Mouse (Mus musculus): ENCODE results near the gene Nkd2. TPM values are rescaled to one million over a fixed set of nuclear protein-coding genes. Genes with fewer than 3 reads are reported as not detected.
A peak's percentile ranks its signal among the peaks of the same experiment; 100 is the strongest.

The Nkd2 gene
- polyA plus RNA-seq, 1 experiment from 2014 or later: 8.9 TPM

DNA sequence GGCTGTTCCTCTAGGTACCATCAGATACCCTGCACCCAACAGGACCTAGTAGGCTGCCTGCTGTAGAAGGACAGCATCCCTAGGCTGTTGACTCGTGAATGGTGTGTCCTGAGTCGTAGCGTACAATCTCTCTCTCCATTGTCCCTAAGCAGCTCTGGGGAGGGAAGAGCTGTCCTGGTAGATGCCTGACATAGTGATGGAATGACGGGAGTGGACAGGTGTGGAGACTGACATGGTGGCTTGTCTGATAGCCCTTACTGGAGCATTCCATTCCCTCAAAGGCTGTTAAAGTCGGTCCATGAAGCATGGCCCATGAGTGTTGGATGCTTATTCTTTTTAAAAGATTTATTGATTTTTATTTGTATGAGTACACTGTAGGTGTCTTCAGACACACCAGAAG, 42.5 kb downstream of the Nkd2 start:
- Histone ChIP-seq H3K9ac (ENCODE audit: low read depth, low read length) (no peak overlapping the region), H3K4me1 (replicated peaks; ENCODE audit: insufficient read depth, low read length) (no peaks in the 10 kb centered on the region), H3K4me2 (ENCODE audit: low read length) (no peak overlapping the region), H3K4me3 (replicated peaks; ENCODE audit: low read depth, low read length) (no peak overlapping the region), H3K9me3 (replicated peaks; ENCODE audit: low read length) (no peaks in the 10 kb centered on the region), H3K27me3 (ENCODE audit: insufficient read depth, low read length) (no peaks in the 10 kb centered on the region), H3K27ac (no peak overlapping the region), H3K36me3 (ENCODE audit: insufficient read depth, low read length) (peaks cover 45% of the 10 kb centered on the region; the same call in 1 of the 2 replicates)
- no peak for DNase-seq (ENCODE audit: low spot score)
- no peak for TF ChIP-seq CTCF (IDR thresholded peaks at IDR 0.05; ENCODE audit: low read depth)
- ATAC-seq (replicated peaks; ENCODE audit: low FRiP score, low read depth): no peak
- 91% methylated on average over 5 of the region's 5 CpGs for WGBS

DNA sequence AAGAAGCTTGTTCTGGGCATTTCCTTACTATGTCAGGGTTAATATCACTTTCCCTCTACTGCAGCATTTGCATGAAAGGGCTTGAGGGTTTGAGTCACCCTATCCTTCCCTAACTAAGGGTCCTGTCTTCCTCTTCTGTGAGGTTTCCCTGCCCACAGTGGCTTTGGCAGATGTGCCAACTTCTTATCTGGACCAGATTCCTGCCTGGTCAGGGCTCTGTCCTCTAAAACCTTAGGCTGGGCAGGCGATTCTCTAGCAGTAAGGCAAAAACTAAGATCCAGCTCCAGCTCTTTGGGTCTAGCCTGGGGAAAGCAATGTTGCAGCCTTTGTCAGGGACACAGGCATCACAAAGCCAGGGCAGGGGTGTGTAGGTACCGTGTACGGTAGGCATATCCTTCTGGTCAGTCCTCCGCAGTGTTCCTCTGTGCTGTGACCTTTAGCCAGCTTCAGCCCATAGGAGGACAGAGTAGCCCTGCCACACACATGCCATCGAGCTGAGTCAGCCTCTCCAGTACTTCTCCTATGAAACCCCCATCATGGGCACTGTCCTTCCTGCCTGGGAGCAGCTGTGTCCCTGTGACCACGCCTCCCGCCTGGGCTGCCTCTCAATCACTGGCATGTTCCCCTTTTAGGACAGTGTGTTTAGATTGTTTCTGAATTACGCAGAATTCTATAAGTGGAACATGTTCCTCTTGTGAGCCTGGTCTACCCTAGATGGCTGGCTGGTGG, 43.8 kb downstream of the Nkd2 start:
- Histone ChIP-seq H3K4me3 (replicated peaks; ENCODE audit: low read depth, low read length) (no peak overlapping the region), H3K27me3 (ENCODE audit: insufficient read depth, low read length) (no peaks in the 10 kb centered on the region), H3K4me1 (replicated peaks; ENCODE audit: insufficient read depth, low read length) (no peaks in the 10 kb centered on the region), H3K27ac (no peak overlapping the region), H3K36me3 (ENCODE audit: insufficient read depth, low read length) (peaks cover 41% of the 10 kb centered on the region), H3K4me2 (ENCODE audit: low read length) (no peak overlapping the region), H3K9me3 (replicated peaks; ENCODE audit: low read length) (no peaks in the 10 kb centered on the region), H3K9ac (ENCODE audit: low read depth, low read length) (no peak overlapping the region)
- WGBS: 83% methylated on average over 8 of the region's 8 CpGs
- ATAC-seq (replicated peaks; ENCODE audit: low FRiP score, low read depth): peak; percentile 72
- TF ChIP-seq CTCF (IDR thresholded peaks at IDR 0.05; ENCODE audit: low read depth): no peak
- DNase-seq (ENCODE audit: low spot score): peak; percentile 36

DNA sequence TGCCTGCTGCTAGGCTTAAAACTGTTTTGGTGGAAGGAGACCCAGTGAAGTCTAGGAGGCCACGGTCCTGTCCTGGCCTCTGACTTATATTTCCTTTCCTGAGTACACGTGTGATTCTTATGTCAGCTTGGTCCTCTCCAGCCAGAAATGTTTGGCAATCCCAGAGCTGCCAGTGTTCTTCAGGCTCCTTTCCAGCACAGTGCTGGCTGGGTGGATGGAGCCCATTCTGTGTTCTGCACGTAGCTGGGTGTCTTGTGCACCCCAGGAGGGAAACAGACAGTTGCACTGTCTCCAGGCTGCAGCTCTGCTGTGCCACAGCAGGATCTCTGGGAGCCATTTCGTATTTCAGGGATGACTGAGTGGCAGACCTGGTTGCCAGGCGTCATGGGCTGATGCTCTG, 48.3 kb downstream of the Nkd2 start:
- ATAC-seq (replicated peaks; ENCODE audit: low FRiP score, low read depth): no peak
- 86% methylated on average over 5 of the region's 5 CpGs for WGBS
- Histone ChIP-seq H3K4me3 (replicated peaks; ENCODE audit: low read depth, low read length) (no peak overlapping the region), H3K4me1 (replicated peaks; ENCODE audit: insufficient read depth, low read length) (no peaks in the 10 kb centered on the region), H3K9me3 (replicated peaks; ENCODE audit: low read length) (no peaks in the 10 kb centered on the region), H3K36me3 (ENCODE audit: insufficient read depth, low read length) (peaks cover 51% of the 10 kb centered on the region), H3K27me3 (ENCODE audit: insufficient read depth, low read length) (no peaks in the 10 kb centered on the region), H3K9ac (ENCODE audit: low read depth, low read length) (no peak overlapping the region), H3K4me2 (ENCODE audit: low read length) (no peak overlapping the region), H3K27ac (no peak overlapping the region)
- TF ChIP-seq CTCF (IDR thresholded peaks at IDR 0.05; ENCODE audit: low read depth): no peak
- DNase-seq (ENCODE audit: low spot score): no peak

DNA sequence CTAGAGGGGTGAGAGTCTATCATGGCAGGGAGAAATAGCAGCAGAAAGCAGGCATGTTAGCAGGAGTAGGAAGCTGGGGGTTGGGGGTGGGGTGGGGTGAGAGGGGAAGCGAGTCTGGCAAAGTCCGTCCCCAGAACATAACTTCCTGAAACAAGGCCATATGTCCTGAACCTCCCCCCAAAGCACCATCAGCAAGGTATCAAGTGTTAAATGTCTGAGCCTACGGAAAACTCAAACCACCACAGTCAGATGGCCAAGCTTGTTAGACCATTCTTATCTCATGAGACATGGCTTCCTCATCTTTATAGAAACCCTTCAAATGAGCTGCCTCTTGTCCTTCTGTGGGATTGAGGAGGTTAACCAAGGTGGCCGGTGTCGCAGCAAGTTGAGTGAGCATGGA, 54.3 kb downstream of the Nkd2 start:
- TF ChIP-seq CTCF (IDR thresholded peaks at IDR 0.05; ENCODE audit: low read depth): no peak
- H3K4me2 ChIP-seq (ENCODE audit: low read length): no peak overlapping the region
- no peak for DNase-seq (ENCODE audit: low spot score)
- H3K9ac ChIP-seq (ENCODE audit: low read depth, low read length): no peak overlapping the region
- ATAC-seq (replicated peaks; ENCODE audit: low FRiP score, low read depth): no peak
- H3K4me1 ChIP-seq (replicated peaks; ENCODE audit: insufficient read depth, low read length): no peaks in the 10 kb centered on the region
- H3K27me3 ChIP-seq (ENCODE audit: insufficient read depth, low read length): no peaks in the 10 kb centered on the region
- H3K27ac ChIP-seq: no peak overlapping the region
- H3K9me3 ChIP-seq (replicated peaks; ENCODE audit: low read length): no peaks in the 10 kb centered on the region
- H3K4me3 ChIP-seq (replicated peaks; ENCODE audit: low read depth, low read length): no peak overlapping the region
- WGBS: 80% methylated on average over 5 of the region's 5 CpGs
- H3K36me3 ChIP-seq (ENCODE audit: insufficient read depth, low read length): peaks cover 37% of the 10 kb centered on the region

DNA sequence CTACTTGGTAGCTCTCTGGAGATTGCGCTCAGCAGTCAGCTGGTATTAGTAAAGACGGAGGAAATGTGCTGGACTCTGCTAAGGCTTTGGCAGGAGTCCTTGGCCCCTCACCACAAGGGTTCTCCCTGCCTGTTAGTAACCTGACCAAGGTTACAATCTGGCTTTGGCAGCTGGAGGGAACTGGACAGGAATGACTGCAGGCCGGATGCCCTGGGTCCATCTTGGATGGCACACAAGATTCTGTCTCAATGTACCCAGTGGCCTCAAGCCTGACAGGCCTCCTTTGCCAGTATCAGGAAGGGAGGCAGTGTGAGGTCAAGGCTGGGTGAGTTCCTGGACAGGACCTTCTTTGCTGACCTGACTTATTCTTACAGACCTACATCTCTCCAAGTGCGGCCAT, 55.3 kb downstream of the Nkd2 start:
- no peak overlapping the region for H3K4me2 ChIP-seq (ENCODE audit: low read length)
- no peak overlapping the region for H3K4me3 ChIP-seq (replicated peaks; ENCODE audit: low read depth, low read length)
- peaks cover 37% of the 10 kb centered on the region for H3K36me3 ChIP-seq (ENCODE audit: insufficient read depth, low read length)
- no peak overlapping the region for H3K9ac ChIP-seq (ENCODE audit: low read depth, low read length)
- H3K4me1 ChIP-seq (replicated peaks; ENCODE audit: insufficient read depth, low read length): no peaks in the 10 kb centered on the region
- no peaks in the 10 kb centered on the region for H3K9me3 ChIP-seq (replicated peaks; ENCODE audit: low read length)
- 97% methylated on average over 4 of the region's 4 CpGs for WGBS
- no peaks in the 10 kb centered on the region for H3K27me3 ChIP-seq (ENCODE audit: insufficient read depth, low read length)
- ATAC-seq (replicated peaks; ENCODE audit: low FRiP score, low read depth): no peak
- TF ChIP-seq CTCF (IDR thresholded peaks at IDR 0.05; ENCODE audit: low read depth): no peak
- no peak overlapping the region for H3K27ac ChIP-seq
- DNase-seq (ENCODE audit: low spot score): no peak

DNA sequence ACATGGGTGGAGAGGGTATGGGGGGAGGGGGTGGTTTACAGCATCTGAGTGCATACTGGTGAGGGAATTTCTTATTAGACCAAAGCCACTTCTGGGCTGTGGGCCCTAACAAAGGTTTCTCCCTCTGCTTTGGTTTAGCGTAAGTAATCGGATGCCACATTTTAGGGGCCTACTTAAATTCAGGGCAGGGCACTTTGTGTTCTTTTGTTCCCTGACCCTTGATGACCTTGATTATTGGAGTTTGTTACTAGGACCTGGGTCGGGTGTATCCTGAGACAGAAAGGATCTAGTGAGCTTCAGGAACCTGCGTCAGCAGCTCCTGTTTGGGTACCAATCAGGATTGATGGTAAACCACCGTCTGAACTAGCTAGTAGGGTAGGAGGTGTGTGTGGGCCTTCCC, 64.9 kb downstream of the Nkd2 start:
- no peak for ATAC-seq (replicated peaks; ENCODE audit: low FRiP score, low read depth)
- DNase-seq (ENCODE audit: low spot score): no peak
- Histone ChIP-seq H3K27me3 (ENCODE audit: insufficient read depth, low read length) (no peaks in the 10 kb centered on the region), H3K4me1 (replicated peaks; ENCODE audit: insufficient read depth, low read length) (no peaks in the 10 kb centered on the region), H3K4me3 (replicated peaks; ENCODE audit: low read depth, low read length) (no peak overlapping the region), H3K9me3 (replicated peaks; ENCODE audit: low read length) (no peaks in the 10 kb centered on the region), H3K27ac (no peak overlapping the region), H3K36me3 (ENCODE audit: insufficient read depth, low read length) (peaks cover 8% of the 10 kb centered on the region; the same call in 1 of the 2 replicates), H3K4me2 (ENCODE audit: low read length) (no peak overlapping the region), H3K9ac (ENCODE audit: low read depth, low read length) (no peak overlapping the region)
- 38% methylated on average over 5 of the region's 5 CpGs for whole genome bisulfite sequencing
- TF ChIP-seq CTCF (IDR thresholded peaks at IDR 0.05; ENCODE audit: low read depth): no peak

DNA sequence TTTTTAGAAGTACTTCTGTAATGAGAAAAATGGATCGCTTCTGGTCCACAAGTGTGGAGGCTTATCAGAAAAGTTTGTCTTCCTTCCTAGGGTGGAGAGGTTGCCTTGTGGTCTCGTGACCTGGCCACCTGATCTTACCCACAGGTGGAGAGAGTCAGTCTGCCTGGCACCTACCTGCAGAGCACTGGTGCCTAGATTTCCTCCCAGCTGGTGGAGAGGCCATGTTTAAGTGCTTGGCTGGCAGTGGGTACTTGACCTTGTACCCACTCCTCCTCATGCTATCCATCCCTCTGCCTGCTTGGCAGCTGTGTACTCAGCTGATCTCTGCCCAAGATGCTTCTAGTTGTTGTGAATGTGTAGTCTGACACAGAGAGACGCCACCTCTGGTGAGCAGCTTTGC, 69.9 kb downstream of the Nkd2 start:
- peaks cover 8% of the 10 kb centered on the region; the same call in 1 of the 2 replicates for H3K4me1 ChIP-seq (replicated peaks; ENCODE audit: insufficient read depth, low read length)
- ATAC-seq (replicated peaks; ENCODE audit: low FRiP score, low read depth) (no peak), DNase-seq (ENCODE audit: low spot score) (no peak)
- no peak overlapping the region for H3K4me3 ChIP-seq (replicated peaks; ENCODE audit: low read depth, low read length)
- 74% methylated on average over 3 of the region's 3 CpGs for WGBS
- no peaks in the 10 kb centered on the region for H3K36me3 ChIP-seq (ENCODE audit: insufficient read depth, low read length)
- no peaks in the 10 kb centered on the region for H3K9me3 ChIP-seq (replicated peaks; ENCODE audit: low read length)
- H3K27ac ChIP-seq: no peak overlapping the region
- no peaks in the 10 kb centered on the region for H3K27me3 ChIP-seq (ENCODE audit: insufficient read depth, low read length)
- TF ChIP-seq CTCF (IDR thresholded peaks at IDR 0.05; ENCODE audit: low read depth): no peak
- no peak overlapping the region for H3K9ac ChIP-seq (ENCODE audit: low read depth, low read length)
- no peak overlapping the region for H3K4me2 ChIP-seq (ENCODE audit: low read length)

Measured in kidney, postnatal 0 days (tissue).